Mouse (Mus musculus) lung, adult 2 months (tissue): ENCODE results near the gene Olfr10. TPM values are rescaled to one million over a fixed set of nuclear protein-coding genes. Genes with fewer than 3 reads are reported as not detected.
"Not testable (repeated sequence)": the region's sequence is repeated elsewhere in the genome, so short reads cannot be mapped to it uniquely, and the experiment has no call there.

Source experiments
- DNase-seq: peaks from one replicate; pipeline ENCODE4 v3.0.0; 2022
- H3K4me1 ChIP-seq: fragments of 200-500 bp; 2 replicates; pipeline ENCODE4 v1.6.1; 2011; ENCODE audit warnings: low read length; ENCODE audit not compliant: control insufficient read depth, insufficient read depth
- H3K4me3 ChIP-seq: fragments of 200-500 bp; replicated peaks from 2 replicates; pipeline ENCODE3; 2011; ENCODE audit warnings: low read depth, mild to moderate bottlenecking, control low read depth, low read length; ENCODE audit errors: extremely low read depth
- CTCF ChIP-seq: fragments of 200-500 bp; IDR thresholded peaks from 2 replicates; pipeline ENCODE4 v1.5.1; 2011; ENCODE audit warnings: mild to moderate bottlenecking, low read length, control low read depth; ENCODE audit not compliant: insufficient read depth
- POLR2A ChIP-seq: fragments of 200-500 bp; IDR thresholded peaks from 2 replicates; pipeline ENCODE4 v1.6.1; 2011; ENCODE audit warnings: low read depth, mild to moderate bottlenecking, control low read depth, low read length, borderline replicate concordance; ENCODE audit errors: extremely low read depth
- WGBS: fragments of 180-500 bp; shearing (Covaris S2); methylation state at CpG from one replicate; pipeline ENCODE4 v1.1.7; 2018; 5-methylcytosine and 5-hydroxymethylcytosine counted together
- polyA plus RNA-seq: library from polyadenylated mRNA; depleted of rRNA; stranded (reverse); fragments of >200 nt; gene quantifications from 2 replicates; pipeline ENCODE4 v1.2.3, GENCODE M21; 2012

Olfr10 gene
- polyA plus RNA-seq, 1 experiment = not detected

DNA sequence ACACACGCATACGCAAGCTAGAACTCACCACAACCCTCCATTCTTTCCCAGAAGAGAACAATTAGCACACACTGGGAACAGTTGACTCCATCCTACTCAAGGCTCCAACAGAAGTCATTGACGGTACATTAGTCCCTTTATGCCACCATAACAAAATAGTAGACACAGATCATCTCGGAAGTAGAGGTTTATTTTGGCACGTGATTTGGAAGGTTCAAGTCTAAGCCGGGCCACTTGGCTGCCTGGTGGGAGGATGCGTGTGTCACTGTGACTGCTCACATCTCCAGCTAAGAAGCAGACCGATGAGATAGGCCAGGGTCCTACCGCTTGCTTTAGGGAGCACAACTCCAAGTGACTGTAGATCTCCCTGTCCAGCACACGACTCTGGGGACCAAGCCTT lies 37.2 kb upstream of the Olfr10 start:
- TF ChIP-seq CTCF = no peak
- no peak for TF ChIP-seq POLR2A
- 64% methylated on average over 10 of the region's 10 CpGs for WGBS
- DNase-seq = no peak

DNA sequence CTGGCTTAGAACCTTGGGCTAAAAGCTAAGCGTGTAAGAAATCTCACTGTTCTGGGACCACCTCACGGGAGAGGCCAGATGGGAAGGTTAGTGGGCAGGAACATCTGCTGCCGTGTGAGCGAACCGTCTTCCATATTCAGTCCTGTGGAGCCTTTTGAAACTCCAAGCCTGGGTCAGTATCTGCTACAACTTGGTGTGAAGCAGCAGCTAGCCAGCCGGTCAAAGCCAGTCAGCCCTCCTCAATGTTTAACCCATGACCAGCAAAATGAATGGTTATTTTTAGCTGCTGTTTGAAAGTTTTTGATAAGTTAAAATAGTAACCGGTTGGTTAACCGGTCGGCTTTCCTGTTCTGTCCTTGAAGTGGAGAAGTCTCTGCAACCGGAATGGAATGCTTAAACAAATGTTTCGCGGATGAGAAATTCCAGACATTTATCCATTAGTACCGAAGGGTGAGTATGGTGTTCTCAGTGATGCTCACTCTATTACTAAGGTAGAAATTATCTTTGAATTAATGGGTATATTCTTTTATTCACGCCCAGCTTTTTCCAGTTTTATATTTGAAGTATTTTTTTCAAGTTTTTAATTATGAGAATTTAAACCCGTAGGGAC lies 36.5 kb upstream of the Olfr10 start:
- 57% methylated on average over 15 of the region's 15 CpGs for WGBS
- no peak for DNase-seq
- Histone ChIP-seq H3K4me1 (no peaks in the 10 kb centered on the region), H3K4me3 (no peak overlapping the region)
- TF ChIP-seq CTCF (no peak), POLR2A (no peak)

More for the DNA sequence above, 37.2 kb upstream of the Olfr10 start:
- no peak overlapping the region for H3K4me3 ChIP-seq
- 0 out of 2 replicates have a peak, but pooled peaks cover 1% of the 10 kb centered on the region for H3K4me1 ChIP-seq

DNA sequence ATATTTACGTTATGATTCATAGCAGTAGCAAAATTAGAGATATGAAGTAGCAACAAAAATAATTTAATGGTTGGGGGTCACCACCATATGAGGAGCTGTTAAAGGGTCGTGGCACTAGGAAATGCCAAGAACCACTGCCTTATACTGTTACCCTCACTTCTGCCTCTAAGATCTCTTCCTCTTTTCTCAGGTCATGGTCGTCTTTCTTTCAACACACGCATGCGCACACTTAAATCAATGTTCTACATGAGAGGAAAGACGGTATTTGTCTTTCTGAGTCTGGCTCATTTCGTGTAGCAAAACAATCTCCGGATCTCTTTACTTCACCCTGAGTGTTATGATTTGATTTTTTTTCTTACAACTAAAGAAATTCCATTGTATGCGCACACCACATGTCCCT lies 34.8 kb upstream of the Olfr10 start:
- Histone ChIP-seq H3K4me3 (no peak overlapping the region), H3K4me1 (no peaks in the 10 kb centered on the region)
- 88% methylated on average over 9 of the region's 9 CpGs for WGBS
- TF ChIP-seq CTCF = no peak
- no peak for TF ChIP-seq POLR2A
- no peak for DNase-seq

DNA sequence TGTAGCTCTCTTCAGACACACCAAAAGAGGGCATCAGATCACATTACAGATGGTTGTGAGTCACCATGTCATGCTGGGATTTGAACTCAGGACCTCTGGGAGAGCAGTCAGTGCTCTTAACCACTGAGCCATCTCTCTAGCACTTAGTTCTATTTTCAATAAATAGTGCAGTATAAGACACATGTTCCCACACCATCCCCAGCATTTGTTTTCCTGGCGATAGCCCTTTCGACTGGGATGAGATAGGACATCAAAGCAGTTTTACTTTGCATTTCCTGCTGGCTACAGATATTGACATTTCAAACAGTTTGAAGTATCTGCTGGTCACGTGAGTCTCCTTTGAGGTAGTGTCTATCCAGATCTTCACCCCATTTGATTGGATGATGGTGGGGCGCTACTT lies 34.2 kb upstream of the Olfr10 start:
- no peak for TF ChIP-seq POLR2A
- no peak for TF ChIP-seq CTCF
- H3K4me1 ChIP-seq = no peaks in the 10 kb centered on the region
- DNase-seq = no peak
- 75% methylated on average over 4 of the region's 4 CpGs for WGBS
- no peak overlapping the region for H3K4me3 ChIP-seq

DNA sequence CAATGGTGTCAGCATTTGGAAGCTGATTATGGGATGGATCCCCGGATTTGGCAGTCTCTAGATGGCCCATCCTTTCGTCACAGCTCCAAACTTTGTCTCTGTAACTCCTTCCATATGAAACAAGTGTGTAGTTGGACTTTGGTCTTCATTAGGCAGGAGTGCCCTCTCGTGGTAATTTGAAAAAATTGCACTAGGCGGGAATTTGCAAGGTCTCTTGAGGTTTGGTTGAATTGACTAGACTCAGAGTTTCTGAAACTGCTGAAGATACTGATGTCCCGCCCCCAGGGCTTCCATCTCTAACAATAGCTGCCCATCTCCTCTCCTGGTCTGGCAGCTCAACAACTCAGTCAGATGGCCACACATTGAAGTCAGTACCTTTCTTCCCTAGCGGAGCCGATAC lies 33.2 kb upstream of the Olfr10 start:
- Histone ChIP-seq H3K4me1 (no peaks in the 10 kb centered on the region), H3K4me3 (no peak overlapping the region)
- 32% methylated on average over 7 of the region's 7 CpGs for WGBS
- TF ChIP-seq POLR2A = no peak
- TF ChIP-seq CTCF = no peak
- no peak for DNase-seq

DNA sequence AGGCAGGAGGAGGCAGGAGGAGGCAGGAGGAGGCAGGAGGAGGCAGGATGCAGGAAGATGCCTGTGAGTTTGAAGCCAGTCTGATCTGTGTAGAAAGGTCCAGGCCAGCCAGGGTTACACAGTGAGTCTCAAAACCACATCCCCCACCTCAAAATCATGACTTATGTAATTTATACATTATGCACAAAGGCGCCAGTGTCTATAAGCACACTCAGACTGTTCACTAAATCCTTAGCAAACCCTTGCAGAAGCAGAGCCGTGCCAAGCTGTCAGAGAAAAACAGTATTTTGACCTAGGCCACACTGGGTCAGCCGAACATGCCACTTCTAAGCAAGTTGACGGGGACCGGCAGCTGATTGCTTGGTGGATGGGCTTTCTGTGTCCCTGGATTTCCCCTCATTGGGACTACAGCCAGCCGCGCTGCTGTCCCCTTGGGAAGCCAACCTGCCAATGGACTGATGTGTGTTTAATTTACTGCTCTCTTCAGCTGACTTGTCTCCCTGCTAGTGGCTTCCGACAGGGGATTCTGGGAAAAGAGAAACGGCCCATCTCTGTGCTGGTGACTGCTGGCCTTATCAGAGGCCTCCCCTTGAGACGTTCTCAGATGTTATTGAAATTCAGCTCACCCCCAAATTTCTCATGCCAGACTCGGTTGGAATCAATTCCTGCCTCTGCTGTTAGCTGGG lies 30.6 kb upstream of the Olfr10 start:
- no peak for DNase-seq
- H3K4me1 ChIP-seq = no peaks in the 10 kb centered on the region
- no peak overlapping the region for H3K4me3 ChIP-seq
- 60% methylated on average over 11 of the region's 11 CpGs for WGBS
- TF ChIP-seq CTCF (no peak), POLR2A (no peak)

DNA sequence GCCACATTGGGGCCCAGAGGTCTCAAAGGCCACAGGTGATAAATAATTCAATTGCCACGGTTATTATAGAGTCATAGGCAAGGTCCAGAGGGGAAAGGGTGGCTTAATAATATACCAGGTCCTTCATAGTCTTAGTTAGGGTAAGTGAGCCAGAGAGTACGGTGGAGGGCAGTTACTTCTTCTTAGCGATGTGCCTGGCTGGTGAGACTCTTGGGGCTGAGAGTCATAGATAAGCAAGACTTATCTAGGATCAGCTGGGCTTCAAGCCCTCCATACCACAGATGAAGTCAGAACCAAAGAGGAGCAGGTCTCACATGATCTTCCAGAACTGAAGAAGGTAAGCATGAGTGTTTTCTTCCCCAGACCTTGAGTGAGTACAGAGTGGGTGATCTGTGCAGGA lies 26.3 kb upstream of the Olfr10 start, which contains the start of gene Olfr1393:
TSS of gene Olfr1393 (plus strand) at position 83 of the 400 bp plus-strand sequence.
- Histone ChIP-seq H3K4me1 (no peaks in the 10 kb centered on the region), H3K4me3 (no peak within 1 kb of the TSS)
- no peak for DNase-seq
- TF ChIP-seq CTCF (no peak), POLR2A (no peak)
- WGBS = 70% methylated on average over 3 of the region's 3 CpGs

DNA sequence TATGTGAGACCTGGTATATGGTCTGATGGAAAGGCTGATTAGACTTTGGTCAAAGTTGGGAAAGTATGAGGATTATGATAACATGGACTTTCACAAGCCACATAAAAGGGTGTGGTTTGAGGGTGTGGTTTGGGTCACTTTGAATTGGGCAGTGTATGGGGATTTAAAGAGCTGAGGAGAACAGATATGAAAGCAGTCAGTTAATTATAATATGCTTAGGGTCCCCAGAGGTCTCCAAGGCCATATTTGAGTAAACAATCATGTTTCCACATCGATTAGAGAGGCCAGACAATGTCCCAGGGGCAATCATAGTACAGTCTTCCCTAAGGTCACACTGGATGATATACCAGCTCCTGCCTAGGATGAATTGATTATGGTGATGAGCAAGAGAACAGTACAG lies 19.6 kb upstream of the Olfr10 start, which contains the start of gene Olfr1392:
TSS of gene Olfr1392 (plus strand) at position 301 of the 400 bp plus-strand sequence.
- not testable (repeated sequence) for H3K4me1 ChIP-seq, H3K4me3 ChIP-seq, DNase-seq
- WGBS = 44% methylated on average over 1 of the region's 1 CpGs

DNA sequence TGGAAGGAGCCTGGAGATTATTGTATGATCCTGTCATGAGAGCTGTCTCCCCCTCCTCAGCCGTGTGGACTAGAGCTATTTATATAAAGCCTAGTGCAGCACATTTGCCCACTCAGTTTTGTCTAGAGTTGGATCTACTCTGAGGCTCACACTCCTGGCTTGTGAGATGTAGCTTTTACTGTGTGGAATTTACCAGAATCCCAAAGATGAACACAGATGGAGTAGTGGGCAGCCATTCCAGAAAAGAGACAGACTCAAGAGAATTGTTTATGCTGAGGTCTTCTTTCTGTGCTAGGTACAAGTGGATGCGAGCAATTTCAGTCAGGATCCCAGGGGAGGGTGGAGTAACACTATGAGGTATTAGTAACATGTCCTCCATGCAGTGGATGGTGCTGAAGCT lies 17.3 kb upstream of the Olfr10 start:
- WGBS = 59% methylated on average over 2 of the region's 2 CpGs
- DNase-seq = no peak
- Histone ChIP-seq H3K4me1 (no peaks in the 10 kb centered on the region), H3K4me3 (no peak overlapping the region)
- TF ChIP-seq CTCF = no peak
- no peak for TF ChIP-seq POLR2A

DNA sequence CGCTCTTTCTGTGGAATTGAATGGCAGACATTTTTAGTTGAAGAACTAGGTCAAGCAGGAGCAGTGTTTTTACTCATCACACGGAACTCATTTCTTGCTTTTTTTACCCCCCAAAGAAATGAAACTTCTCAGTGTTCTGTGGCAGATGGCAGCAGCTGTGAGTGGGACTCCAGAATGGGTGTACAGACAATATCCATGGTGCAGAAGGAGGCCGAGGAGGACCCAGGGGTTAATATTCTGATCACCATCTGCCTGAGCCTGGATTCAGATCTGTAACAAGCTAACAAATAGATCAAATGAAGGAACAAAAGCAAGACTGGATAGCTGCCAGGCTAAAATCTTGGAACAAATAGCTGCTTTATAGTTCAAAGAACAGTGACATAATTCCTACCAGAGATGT lies 11.8 kb upstream of the Olfr10 start:
- DNase-seq = no peak
- Histone ChIP-seq H3K4me3 (no peak overlapping the region), H3K4me1 (no peaks in the 10 kb centered on the region)
- WGBS = 79% methylated on average over 3 of the region's 3 CpGs
- TF ChIP-seq POLR2A = no peak
- no peak for TF ChIP-seq CTCF

DNA sequence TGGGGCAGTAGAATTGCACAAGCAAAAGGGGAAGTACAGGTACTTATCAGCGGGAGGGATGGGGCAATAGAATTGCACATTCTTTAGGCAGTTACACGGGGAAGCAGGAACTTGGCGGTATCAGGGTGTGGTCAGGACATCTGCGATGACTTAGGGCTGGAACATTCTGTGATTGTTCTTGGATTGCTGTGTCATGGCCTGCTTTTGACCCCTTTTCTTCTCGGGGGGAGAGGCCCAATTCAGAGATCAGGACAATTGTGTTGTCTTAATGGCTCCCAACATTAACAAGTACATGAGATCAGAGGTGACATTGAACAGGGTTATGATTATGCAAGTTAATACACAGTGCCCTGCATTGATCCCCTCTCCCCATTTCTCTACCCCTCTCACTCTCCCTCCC lies 4.0 kb downstream of the Olfr10 start:
- WGBS = 58% methylated on average over 5 of the region's 5 CpGs
- not testable (repeated sequence) for H3K4me1 ChIP-seq, DNase-seq, H3K4me3 ChIP-seq
